Mouse (Mus musculus) heart, embryonic 14.5 days (tissue): ENCODE measurements at regions not wholly inside any gene's neighbourhood (a gene's known extent, or its start where the extent isn't known, plus 50 kb on each side); places are given as distances from the start of the nearest gene placed in this dataset.
"Not testable (repeated sequence)": the region's sequence is repeated elsewhere in the genome, so short reads cannot be mapped to it uniquely, and the experiment has no call there.

Experiments
- ATAC-seq: fragments of 200-750 bp; cut with Nextera tagmentation; 2 replicates; pipeline ENCODE4 v1.8.0; 2017; ENCODE audit warnings: low read depth, moderate TSS enrichment; ENCODE audit not compliant: insufficient number of reproducible peaks, insufficient read depth, low FRiP score
- H3K27ac ChIP-seq, 2 experiments: fragments of 200-500 bp in 1 of 2; fragments of 300-500 bp in 1 of 2; sonication (generic) in 1 of 2; replicated peaks in 1 of 2; 2 replicates each; pipeline ENCODE4 v1.5.1; 2012 to 2014; ENCODE audit warnings: low read depth in 2 of 2, low read length in 2 of 2, control low read depth in 1 of 2, mild to moderate bottlenecking in 1 of 2, mixed read lengths in 1 of 2; ENCODE audit not compliant: control insufficient read depth in 1 of 2, insufficient read depth in 1 of 2
- H3K27me3 ChIP-seq: fragments of 300-500 bp; sonication (generic); 2 replicates; pipeline ENCODE4 v1.6.1; 2014; ENCODE audit warnings: mild to moderate bottlenecking, low read length, control low read depth; ENCODE audit not compliant: control insufficient read depth, insufficient read depth
- H3K36me3 ChIP-seq: fragments of 300-500 bp; sonication (generic); 2 replicates; pipeline ENCODE4 v1.6.1; 2014; ENCODE audit warnings: mild to moderate bottlenecking, control low read depth, low read length, mixed read lengths; ENCODE audit not compliant: control insufficient read depth, insufficient read depth
- H3K4me1 ChIP-seq, 2 experiments: fragments of 200-500 bp in 1 of 2; fragments of 300-500 bp in 1 of 2; sonication (generic) in 1 of 2; 2 replicates each; pipeline ENCODE4 v1.6.1; 2012 to 2014; ENCODE audit warnings: low read length in 2 of 2, control low read depth in 1 of 2, mixed read lengths in 1 of 2; ENCODE audit not compliant: control insufficient read depth in 2 of 2, insufficient read depth in 2 of 2
- H3K4me2 ChIP-seq: fragments of 300-500 bp; sonication (generic); 2 replicates; pipeline ENCODE4 v1.6.1; 2014; ENCODE audit warnings: mild to moderate bottlenecking, low read length
- H3K4me3 ChIP-seq, 2 experiments: fragments of 200-500 bp in 1 of 2; fragments of 300-500 bp in 1 of 2; sonication (generic) in 1 of 2; 2 replicates each; pipeline ENCODE4 v1.5.1; 2012 to 2014; ENCODE audit warnings: low read length in 2 of 2, mild to moderate bottlenecking in 2 of 2, control low read depth in 1 of 2, low read depth in 1 of 2, moderate library complexity in 1 of 2; ENCODE audit not compliant: control insufficient read depth in 1 of 2, insufficient read depth in 1 of 2
- H3K9ac ChIP-seq: fragments of 300-500 bp; sonication (generic); 2 replicates; pipeline ENCODE4 v1.6.1; 2014; ENCODE audit warnings: mild to moderate bottlenecking, low read length
- H3K9me3 ChIP-seq: fragments of 300-500 bp; sonication (generic); 2 replicates; pipeline ENCODE4 v1.6.1; 2016; ENCODE audit warnings: low read length, control low read depth; ENCODE audit not compliant: control insufficient read depth
- WGBS: fragments of 180-500 bp; shearing (Covaris S2); extraction: QIAGEN DNeasy Blood & Tissue Kit; methylation state at CpG from one replicate; pipeline ENCODE4 v1.1.7; 2014; 5-methylcytosine and 5-hydroxymethylcytosine counted together

GRCm38 (mm10) chr4:3391579-3391978, 206.4 kb upstream of the Vmn1r3 start:
- not testable (repeated sequence) for H3K4me2 ChIP-seq, H3K27ac ChIP-seq, H3K4me1 ChIP-seq, H3K9ac ChIP-seq, H3K4me3 ChIP-seq, H3K36me3 ChIP-seq, ATAC-seq, H3K27me3 ChIP-seq, H3K9me3 ChIP-seq
- WGBS = 86% methylated on average over 8 of the region's 8 CpGs

DNA sequence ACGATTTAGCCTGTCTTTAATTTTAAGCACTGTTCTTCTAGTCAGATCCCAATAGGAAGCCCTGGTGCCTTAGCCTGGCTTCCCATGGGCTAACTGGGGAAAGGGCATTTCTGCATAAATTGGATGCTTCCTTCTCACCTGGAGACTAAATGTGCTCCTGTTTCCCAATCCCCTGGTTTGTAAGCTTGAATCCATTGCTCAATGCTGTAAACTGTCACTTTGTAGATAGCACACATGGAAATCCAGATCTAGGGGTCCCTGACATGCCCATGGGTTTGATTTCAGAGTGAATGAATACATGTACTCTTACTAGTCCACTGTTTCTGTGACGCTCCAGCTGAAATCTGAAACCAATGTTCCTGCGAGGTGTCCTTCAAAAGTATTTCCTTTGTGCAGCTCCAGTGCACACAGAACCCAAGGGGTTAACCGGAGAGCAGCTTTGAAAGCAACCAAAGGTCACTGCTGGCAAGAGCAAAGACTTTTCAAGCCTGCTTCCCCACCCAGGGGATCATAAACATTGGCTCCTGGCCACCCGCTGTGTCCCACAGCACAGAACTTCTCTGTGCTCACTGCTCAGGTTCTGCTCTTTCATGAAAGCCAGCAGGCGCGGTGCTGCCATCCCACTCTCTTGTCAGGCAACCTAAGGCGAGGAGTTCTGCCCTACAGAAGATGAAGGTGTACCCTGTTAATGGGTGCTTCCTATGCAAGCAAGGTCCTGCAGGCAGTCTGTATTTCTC, 188.0 kb upstream of the Vmn1r3 start:
- H3K27ac ChIP-seq, ATAC-seq, H3K9me3 ChIP-seq, H3K27me3 ChIP-seq, H3K4me3 ChIP-seq, H3K4me1 ChIP-seq, H3K9ac ChIP-seq, H3K36me3 ChIP-seq, H3K4me2 ChIP-seq: not testable (repeated sequence)
- 55% methylated on average over 8 of the region's 8 CpGs for WGBS

DNA sequence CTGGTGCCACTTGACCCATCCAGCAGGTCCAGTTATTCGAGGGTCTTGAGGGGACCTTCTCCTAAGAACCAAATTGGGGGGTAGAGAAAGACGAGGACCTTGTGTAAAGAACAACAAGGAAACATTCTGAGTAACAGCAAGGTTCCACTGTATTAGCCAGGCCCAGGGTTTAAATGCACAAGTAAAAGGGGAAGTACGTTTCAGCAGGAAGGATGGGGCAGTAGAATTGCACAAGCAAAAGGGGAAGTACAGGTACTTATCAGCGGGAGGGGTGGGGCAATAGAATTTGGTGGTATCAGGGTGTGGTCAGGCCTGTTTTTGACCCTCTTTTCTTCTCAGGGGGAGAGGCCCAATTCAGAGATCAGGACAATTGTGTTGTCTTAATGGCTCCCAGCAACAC, 182.9 kb upstream of the Vmn1r3 start:
- ATAC-seq, H3K36me3 ChIP-seq, H3K4me1 ChIP-seq, H3K27me3 ChIP-seq, H3K27ac ChIP-seq, H3K9me3 ChIP-seq, H3K4me3 ChIP-seq, H3K9ac ChIP-seq, H3K4me2 ChIP-seq: not testable (repeated sequence)
- 65% methylated on average over 4 of the region's 4 CpGs for WGBS

GRCm38 (mm10) chr4:3343443-3343842, 158.3 kb upstream of the Vmn1r3 start:
- ATAC-seq, H3K27ac ChIP-seq, H3K27me3 ChIP-seq, H3K4me3 ChIP-seq, H3K9ac ChIP-seq, H3K4me2 ChIP-seq, H3K9me3 ChIP-seq, H3K4me1 ChIP-seq, H3K36me3 ChIP-seq: not testable (repeated sequence)
- WGBS = 78% methylated on average over 8 of the region's 8 CpGs

DNA sequence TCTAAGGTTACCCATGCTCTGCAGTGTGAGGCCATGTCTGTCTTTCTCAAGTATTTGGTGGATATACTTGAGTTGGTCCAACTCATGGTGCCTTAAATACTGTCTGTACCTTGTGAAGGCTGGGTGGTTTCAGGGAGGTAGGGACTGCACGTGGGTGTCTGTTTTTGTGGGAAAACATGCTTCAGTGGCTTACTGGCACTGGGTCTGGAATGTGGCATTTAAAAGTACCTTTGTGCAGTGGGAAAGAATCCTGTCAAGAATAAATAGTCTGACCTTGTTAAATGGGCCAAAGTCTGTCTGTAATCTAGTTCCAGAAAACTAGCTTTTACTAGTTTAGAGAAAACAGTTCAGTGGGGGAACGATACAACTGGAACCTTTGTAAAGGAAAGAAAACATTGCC, 157.5 kb upstream of the Vmn1r3 start:
- not testable (repeated sequence) for H3K9ac ChIP-seq, H3K4me3 ChIP-seq, H3K27me3 ChIP-seq, H3K9me3 ChIP-seq, ATAC-seq, H3K27ac ChIP-seq, H3K4me1 ChIP-seq, H3K4me2 ChIP-seq, H3K36me3 ChIP-seq
- WGBS = 73% methylated on average over 2 of the region's 2 CpGs

DNA sequence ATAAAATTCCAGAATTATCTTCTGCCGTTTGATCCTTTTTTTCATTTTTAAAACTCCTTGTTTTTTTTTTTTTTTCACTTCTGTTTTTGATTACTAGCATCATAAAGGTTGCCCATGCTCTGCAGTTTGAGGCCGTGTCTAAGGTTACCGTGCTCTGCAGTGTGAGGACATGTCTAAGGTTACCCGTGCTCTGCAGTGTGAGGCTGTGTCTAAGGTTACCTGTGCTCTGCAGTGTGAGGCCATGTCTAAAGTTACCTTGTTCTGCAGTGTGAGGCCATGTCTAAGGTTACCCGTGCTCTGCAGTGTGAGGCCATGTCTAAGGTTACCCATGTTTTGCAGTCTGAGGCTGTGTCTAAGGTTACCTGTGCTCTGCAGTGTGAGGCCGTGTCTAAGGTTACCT, 157.0 kb upstream of the Vmn1r3 start:
- not testable (repeated sequence) for ATAC-seq, H3K9me3 ChIP-seq, H3K27me3 ChIP-seq, H3K4me2 ChIP-seq, H3K4me1 ChIP-seq, H3K4me3 ChIP-seq, H3K9ac ChIP-seq, H3K36me3 ChIP-seq, H3K27ac ChIP-seq
- WGBS = 86% methylated on average over 6 of the region's 6 CpGs
